Mouse (Mus musculus): ENCODE data around the gene Ramp1. TPM values are rescaled to one million over a fixed set of nuclear protein-coding genes. Genes with fewer than 3 reads are reported as not detected.

Ramp1 gene
- total and polyA plus RNA-seq, 2 experiments from 2014 or later, result 22.4 to 29.4 TPM

DNA sequence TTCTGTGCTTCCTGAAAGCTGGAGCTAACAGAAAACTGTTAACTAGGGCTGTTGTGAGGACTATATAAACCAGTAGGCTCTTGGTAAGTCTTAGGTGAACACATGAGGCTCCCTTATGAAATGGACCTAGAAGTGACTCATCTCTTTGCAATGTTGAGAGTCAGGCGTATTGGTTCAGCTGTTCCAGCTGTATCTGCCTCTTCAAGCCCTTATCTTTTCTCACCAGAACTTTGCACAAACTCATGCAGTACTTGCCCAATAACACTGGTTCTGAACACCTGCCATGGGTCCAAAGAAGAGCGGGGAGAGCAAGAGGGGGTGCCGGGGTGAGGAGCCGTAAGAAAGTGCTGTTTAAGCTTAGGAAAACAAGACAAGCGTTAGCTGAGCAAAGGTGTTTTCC is 68.6 kb downstream of the Ramp1 start:
- 94% methylated on average over 5 of the region's 5 CpGs for WGBS

DNA sequence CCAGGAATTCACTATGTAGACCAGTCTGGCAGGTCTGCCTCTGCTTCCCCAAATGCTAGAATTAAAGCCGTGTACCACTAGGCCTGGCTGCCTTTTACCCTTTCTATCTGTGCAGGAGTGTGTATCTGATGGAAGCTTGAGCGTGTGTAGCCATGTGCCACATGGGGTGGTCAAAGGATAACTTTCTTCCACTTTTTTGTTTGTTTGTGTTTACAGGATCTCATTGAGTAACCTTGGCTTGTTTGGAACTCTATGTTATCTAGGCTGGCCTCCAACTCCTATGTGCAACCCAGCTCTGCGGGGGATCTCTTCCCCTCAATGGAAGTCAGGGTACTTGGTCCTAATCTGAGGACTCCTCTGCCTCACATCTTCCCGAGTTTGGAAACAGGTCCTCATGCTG is 69.3 kb downstream of the Ramp1 start:
- Histone ChIP-seq H3K4me3 (ENCODE audit: low read depth, low read length) (no peak overlapping the region), H3K4me1 (ENCODE audit: insufficient read depth, low read length) (peaks cover 14% of the 10 kb centered on the region), H3K4me2 (ENCODE audit: low read depth, low read length, poor library complexity, severe bottlenecking) (peak overlapping the region; percentile 83), H3K36me3 (ENCODE audit: insufficient read depth, low read length) (0 out of 2 replicates have a peak, but pooled peaks cover 2% of the 10 kb centered on the region), H3K9me3 (ENCODE audit: low read length) (no peaks in the 10 kb centered on the region), H3K27ac (ENCODE audit: low read depth, low read length) (no peak overlapping the region), H3K9ac (replicated peaks; ENCODE audit: low read length, poor library complexity, severe bottlenecking) (no peak overlapping the region), H3K27me3 (ENCODE audit: insufficient read depth, low read length) (no peaks in the 10 kb centered on the region)
- 47% methylated on average over 4 of the region's 4 CpGs for WGBS
- no peak for TF ChIP-seq CTCF (IDR thresholded peaks at IDR 0.05)
- ATAC-seq (ENCODE audit: low FRiP score) (no peak), DNase-seq (ENCODE audit: low spot score) (no peak)

More for the DNA sequence above, 68.6 kb downstream of the Ramp1 start:
- H3K4me2 ChIP-seq (ENCODE audit: low read depth, low read length, poor library complexity, severe bottlenecking), result no peak overlapping the region
- H3K4me1 ChIP-seq (ENCODE audit: insufficient read depth, low read length), result peaks cover 14% of the 10 kb centered on the region
- H3K9me3 ChIP-seq (ENCODE audit: low read length), result no peaks in the 10 kb centered on the region
- no peak for TF ChIP-seq CTCF (IDR thresholded peaks at IDR 0.05)
- H3K27me3 ChIP-seq (ENCODE audit: insufficient read depth, low read length), result no peaks in the 10 kb centered on the region
- no peak overlapping the region for H3K4me3 ChIP-seq (ENCODE audit: low read depth, low read length)
- no peak overlapping the region for H3K9ac ChIP-seq (replicated peaks; ENCODE audit: low read length, poor library complexity, severe bottlenecking)
- no peaks in the 10 kb centered on the region for H3K36me3 ChIP-seq (ENCODE audit: insufficient read depth, low read length)
- DNase-seq (ENCODE audit: low spot score), result no peak
- no peak for ATAC-seq (ENCODE audit: low FRiP score)
- H3K27ac ChIP-seq (ENCODE audit: low read depth, low read length), result no peak overlapping the region

DNA sequence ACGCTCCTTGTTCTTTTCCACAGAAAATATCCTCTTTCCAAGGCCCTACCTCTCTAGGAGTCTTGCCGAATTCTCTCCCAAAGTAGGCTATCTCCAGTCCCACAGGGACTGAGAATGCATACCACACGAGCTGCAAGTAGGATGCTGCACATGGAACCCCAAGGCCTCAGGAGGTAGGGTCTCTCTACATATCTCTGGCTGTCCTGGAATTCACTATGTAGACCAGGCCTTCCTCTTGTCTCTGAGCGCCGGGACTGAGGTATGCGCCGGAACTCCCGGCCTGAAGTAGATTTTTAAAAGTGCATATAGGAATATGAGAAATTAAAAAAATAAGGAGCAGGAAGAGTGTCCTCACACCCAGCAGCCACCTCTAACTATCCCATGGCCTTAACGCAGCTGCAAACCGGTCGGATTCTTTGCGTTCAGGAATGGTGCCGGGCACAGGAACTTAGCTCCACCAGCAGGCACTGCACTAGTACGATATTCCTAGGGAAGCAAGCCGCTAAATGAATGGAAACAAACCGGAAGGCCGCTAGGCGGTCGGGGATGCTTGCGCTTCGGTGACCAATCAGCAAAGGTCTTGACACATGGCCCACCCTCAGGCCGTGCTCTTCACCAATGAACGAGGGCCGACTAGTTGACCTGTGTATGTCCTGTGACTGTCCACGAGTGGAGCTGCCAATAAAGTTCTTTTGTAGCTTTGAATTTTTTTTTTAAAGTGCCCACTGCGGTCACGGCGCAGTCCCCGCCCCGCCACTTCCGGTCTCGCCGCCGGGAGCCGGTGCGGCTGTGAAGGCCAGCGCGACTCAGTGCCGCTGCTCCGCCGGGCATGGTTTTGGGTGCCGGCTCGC is 70.2 kb downstream of the Ramp1 start, which contains the start of gene Ube2f:
Gene Ube2f, plus strand, starts transcription at position 741 of the 851 bp plus-strand sequence.
- peaks cover 2% of the 10 kb centered on the region; the same call in 1 of the 2 replicates for H3K36me3 ChIP-seq (ENCODE audit: insufficient read depth, low read length)
- peaks cover 14% of the 10 kb centered on the region for H3K4me1 ChIP-seq (ENCODE audit: insufficient read depth, low read length)
- peak within 1 kb of the TSS; percentile 92 for H3K9ac ChIP-seq (replicated peaks; ENCODE audit: low read length, poor library complexity, severe bottlenecking)
- H3K27ac ChIP-seq (ENCODE audit: low read depth, low read length), result peak within 1 kb of the TSS; percentile 79
- H3K4me2 ChIP-seq (ENCODE audit: low read depth, low read length, poor library complexity, severe bottlenecking), result peak within 1 kb of the TSS; percentile 83
- DNase-seq (ENCODE audit: low spot score), result peak; percentile 100
- H3K9me3 ChIP-seq (ENCODE audit: low read length), result no peaks in the 10 kb centered on the region
- TF ChIP-seq CTCF (IDR thresholded peaks at IDR 0.05), result peak; percentile 79
- under 1% methylated on average over 43 of the region's 43 CpGs for WGBS
- peak; percentile 100 for ATAC-seq (ENCODE audit: low FRiP score)
- peak within 1 kb of the TSS; percentile 98 for H3K4me3 ChIP-seq (ENCODE audit: low read depth, low read length)
- H3K27me3 ChIP-seq (ENCODE audit: insufficient read depth, low read length), result no peaks in the 10 kb centered on the region

DNA sequence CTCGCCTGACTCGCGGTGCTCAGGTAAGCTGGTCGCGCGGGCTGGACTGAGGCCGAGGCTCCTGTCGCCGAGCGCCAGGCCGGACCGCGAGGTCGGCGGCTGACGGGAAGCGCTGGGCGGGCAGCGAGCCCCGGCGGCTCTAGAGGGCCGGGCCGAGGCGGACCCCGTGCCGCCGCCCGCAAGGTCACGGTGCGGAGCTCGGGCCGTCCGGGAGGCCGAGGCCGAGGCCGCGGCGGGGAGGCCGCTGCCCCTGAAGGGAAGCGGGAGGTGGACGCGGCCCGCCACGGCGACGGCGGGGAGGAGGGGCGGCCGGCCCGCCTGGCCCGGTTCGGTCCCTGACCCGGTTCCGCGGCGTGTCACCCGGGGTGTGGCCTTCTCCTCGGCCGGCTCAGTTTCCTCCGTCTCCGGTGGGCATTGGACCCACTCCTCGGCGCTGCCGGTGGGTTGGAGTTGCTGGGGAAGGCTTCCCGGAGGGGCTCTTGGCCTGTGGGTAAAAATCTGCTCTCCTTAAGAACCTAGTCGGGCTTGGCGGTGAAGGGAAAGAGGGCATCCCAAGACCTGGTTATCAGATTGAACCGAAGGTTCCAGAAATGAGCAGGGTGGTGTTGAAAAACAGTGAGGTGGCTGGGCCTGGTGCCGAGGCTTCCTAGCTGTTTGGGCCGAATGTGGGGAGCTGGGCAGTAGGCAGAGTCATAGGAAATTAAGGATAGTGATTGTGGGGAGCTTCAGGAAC is 71.0 kb downstream of the Ramp1 start:
- H3K4me3 ChIP-seq (ENCODE audit: low read depth, low read length), result peak overlapping the region; percentile 98
- DNase-seq (ENCODE audit: low spot score) (no peak), ATAC-seq (ENCODE audit: low FRiP score) (peak; percentile 32)
- TF ChIP-seq CTCF (IDR thresholded peaks at IDR 0.05), result no peak
- peaks cover 2% of the 10 kb centered on the region; the same call in 1 of the 2 replicates for H3K36me3 ChIP-seq (ENCODE audit: insufficient read depth, low read length)
- under 1% methylated on average over 38 of the region's 70 CpGs for WGBS
- peak overlapping the region; percentile 83 for H3K4me2 ChIP-seq (ENCODE audit: low read depth, low read length, poor library complexity, severe bottlenecking)
- peaks cover 14% of the 10 kb centered on the region for H3K4me1 ChIP-seq (ENCODE audit: insufficient read depth, low read length)
- no peaks in the 10 kb centered on the region for H3K9me3 ChIP-seq (ENCODE audit: low read length)
- H3K9ac ChIP-seq (replicated peaks; ENCODE audit: low read length, poor library complexity, severe bottlenecking), result peak overlapping the region; percentile 92
- H3K27me3 ChIP-seq (ENCODE audit: insufficient read depth, low read length), result no peaks in the 10 kb centered on the region
- H3K27ac ChIP-seq (ENCODE audit: low read depth, low read length), result peak overlapping the region; percentile 79

DNA sequence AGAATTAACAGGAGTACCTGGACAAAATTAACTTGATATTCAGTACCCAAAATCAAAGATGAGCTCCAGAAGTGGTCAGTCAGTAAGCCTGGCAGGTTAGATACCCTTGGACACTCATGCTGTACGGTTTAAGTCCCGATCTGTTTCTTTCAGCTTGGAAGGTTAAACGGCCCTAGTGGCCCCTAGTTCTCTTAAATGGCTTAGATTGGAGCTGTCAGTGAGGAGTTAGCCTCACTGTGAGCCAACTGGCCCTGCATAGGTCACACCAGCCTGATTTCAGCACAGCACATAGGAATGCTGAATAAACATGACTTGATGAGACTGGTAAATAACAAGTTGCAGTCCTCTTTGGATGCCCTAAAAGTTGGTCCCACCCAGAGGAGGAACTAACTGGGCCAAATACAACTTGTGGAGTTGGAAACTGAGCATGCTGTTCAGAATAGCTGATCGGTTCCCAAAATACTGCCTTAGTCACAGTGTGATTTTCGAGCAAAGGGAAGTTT is 71.6 kb downstream of the Ramp1 start:
- H3K4me2 ChIP-seq (ENCODE audit: low read depth, low read length, poor library complexity, severe bottlenecking), result peak overlapping the region; percentile 83
- no peak overlapping the region for H3K27ac ChIP-seq (ENCODE audit: low read depth, low read length)
- DNase-seq (ENCODE audit: low spot score) (no peak), ATAC-seq (ENCODE audit: low FRiP score) (no peak)
- WGBS, result 55% methylated on average over 5 of the region's 5 CpGs
- peaks cover 2% of the 10 kb centered on the region; the same call in 1 of the 2 replicates for H3K36me3 ChIP-seq (ENCODE audit: insufficient read depth, low read length)
- peak overlapping the region; percentile 98 for H3K4me3 ChIP-seq (ENCODE audit: low read depth, low read length)
- TF ChIP-seq CTCF (IDR thresholded peaks at IDR 0.05), result no peak
- no peaks in the 10 kb centered on the region for H3K27me3 ChIP-seq (ENCODE audit: insufficient read depth, low read length)
- H3K9ac ChIP-seq (replicated peaks; ENCODE audit: low read length, poor library complexity, severe bottlenecking), result peak overlapping the region; percentile 92
- H3K4me1 ChIP-seq (ENCODE audit: insufficient read depth, low read length), result peaks cover 14% of the 10 kb centered on the region
- no peaks in the 10 kb centered on the region for H3K9me3 ChIP-seq (ENCODE audit: low read length)

All from midbrain, postnatal 0 days (tissue).